Mouse (Mus musculus) testis, adult 2 months (tissue): ENCODE data around the gene Frzb.

ENCODE experiments used
- CTCF ChIP-seq: fragments of 200-500 bp; IDR thresholded peaks from 2 replicates; pipeline ENCODE4 v1.5.1; 2012; ENCODE audit warnings: low read depth, mild to moderate bottlenecking, inconsistent platforms, low read length, moderate library complexity; ENCODE audit not compliant: control insufficient read depth, insufficient read depth, insufficient replicate concordance
- POLR2A ChIP-seq: fragments of 200-500 bp; IDR thresholded peaks from 2 replicates; pipeline ENCODE4 v1.6.1; 2012; ENCODE audit warnings: low read depth, mild to moderate bottlenecking, inconsistent platforms, low read length, moderate library complexity; ENCODE audit not compliant: control insufficient read depth

DNA sequence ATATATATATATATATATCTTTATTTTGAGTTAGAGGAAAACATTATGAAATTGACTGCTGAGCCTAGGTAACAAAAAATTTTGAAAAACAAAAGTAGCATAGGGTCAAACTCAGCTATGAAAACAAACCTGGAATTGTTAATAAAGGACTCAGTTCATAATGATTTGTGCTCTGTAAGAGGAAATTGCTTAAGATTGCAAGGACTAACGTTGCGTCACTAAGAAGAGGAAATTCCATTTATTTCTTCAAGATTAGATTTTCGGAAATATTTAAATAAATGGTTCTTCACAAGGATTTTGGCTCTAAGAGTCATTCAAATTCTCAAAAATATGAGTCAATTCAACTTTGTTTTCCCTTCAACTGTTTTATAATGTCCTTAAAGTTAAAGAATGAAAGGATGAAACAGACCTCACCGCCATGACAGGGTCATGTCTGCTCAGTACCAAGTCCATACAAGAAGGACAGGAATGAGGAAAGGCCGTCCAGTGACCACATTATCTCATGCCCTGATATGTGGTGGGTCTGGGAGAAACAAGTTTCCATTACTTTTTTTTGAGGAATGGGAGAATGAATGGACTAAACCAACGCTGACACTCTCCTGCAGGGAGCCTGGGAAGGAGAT, 14.1 kb downstream of the Frzb start:
- TF ChIP-seq CTCF (no peak), POLR2A (no peak)
